Mouse (Mus musculus) brain, embryonic 14.5 days (tissue): ENCODE measurements around the gene Atxn10.

Experiments used
- CTCF ChIP-seq: fragments of 200-500 bp; IDR thresholded peaks from 2 replicates; pipeline ENCODE4 v1.5.1; 2012; ENCODE audit warnings: inconsistent platforms, mild to moderate bottlenecking, moderate library complexity, borderline replicate concordance; ENCODE audit not compliant: insufficient read depth, insufficient read length; ENCODE audit errors: extremely low read depth
- POLR2A ChIP-seq: fragments of 200-500 bp; IDR thresholded peaks from 2 replicates; pipeline ENCODE4 v1.6.1; 2012; ENCODE audit warnings: mild to moderate bottlenecking, inconsistent platforms, borderline replicate concordance; ENCODE audit not compliant: poor library complexity, insufficient read depth, insufficient read length, severe bottlenecking; ENCODE audit errors: extremely low read depth

DNA sequence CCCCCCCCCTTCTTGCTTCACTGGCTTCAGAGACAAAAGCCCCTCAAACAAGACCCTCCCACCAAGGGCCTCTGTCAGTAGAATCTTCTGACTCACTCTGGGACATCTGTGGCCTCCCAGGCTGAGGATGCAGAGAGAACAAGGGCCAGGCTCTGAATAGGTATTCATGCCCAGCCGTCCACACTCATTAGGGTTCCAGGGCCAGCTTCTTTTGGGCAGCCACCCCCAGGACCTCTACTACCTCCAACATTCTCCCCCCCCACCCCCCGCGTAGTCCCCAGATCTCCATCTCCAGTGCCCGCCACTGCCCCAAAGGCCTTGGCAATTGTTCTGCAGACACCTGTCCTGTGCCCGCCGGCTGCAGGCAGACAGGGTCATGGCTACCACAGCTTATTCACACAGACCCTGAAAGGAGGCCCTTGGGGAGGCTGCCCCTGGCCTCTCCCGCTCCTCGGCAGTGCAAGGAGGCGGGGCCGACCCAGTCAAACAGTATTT is 162.0 kb downstream of the Atxn10 start:
- TF ChIP-seq CTCF (no peak), POLR2A (no peak)
